8 mouse cellular contexts compared by ENCODE assay signal in the genomic region with DNA sequence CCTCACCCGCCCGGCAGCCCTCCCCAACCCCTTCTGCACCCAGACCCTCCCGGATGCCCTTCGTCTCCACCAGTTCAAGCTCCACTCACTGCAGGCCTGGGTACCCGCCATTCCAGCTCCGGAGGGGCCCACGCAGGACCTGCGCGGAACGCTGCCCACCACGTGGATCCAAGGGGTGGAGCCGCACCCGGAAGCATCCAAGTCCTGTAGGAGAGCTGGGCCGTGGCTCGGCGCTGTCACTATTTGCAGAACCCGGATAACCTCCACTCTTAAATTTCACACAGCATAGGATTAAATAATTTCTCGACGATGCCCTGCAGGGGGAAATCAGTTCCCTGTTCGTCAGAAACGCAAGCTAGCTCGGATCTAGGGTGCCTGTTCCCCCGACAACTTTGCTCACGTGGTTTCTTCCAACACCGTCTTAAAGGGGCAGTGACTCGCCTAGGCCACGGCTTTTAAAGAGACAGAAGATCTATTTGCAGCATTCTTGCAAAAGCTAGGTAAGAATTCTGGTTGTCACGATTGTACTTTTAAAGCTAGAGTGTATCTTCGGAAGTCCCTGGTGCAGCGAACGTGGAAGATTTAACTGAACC. TPM values are rescaled to one million over a fixed set of nuclear protein-coding genes. Genes with fewer than 3 reads are reported as not detected.
DNase-seq lines count a peak whose midpoint lies in the region; ATAC-seq and TF ChIP-seq lines count a peak whose summit lies in the region.

A gene (minus strand): TSS at position 185 of the 593 bp plus-strand sequence.
A gene (plus strand): TSS at position 451 of the 593 bp plus-strand sequence.

- H3K27ac ChIP-seq in ES-E14 (ENCODE audit: insufficient read depth, low read depth, low read length, poor library complexity, severe bottlenecking), result peak within 1 kb of the TSS; percentile 41
- peak within 1 kb of the TSS; percentile 30; the same call in 1 of the 2 replicates for H3K27ac ChIP-seq in forebrain, embryonic 14.5 days (ENCODE audit: low read depth, low read length)
- peak within 1 kb of the TSS; percentile 70 for H3K27ac ChIP-seq in liver, embryonic 16.5 days (ENCODE audit: low read length)
- H3K27ac ChIP-seq in neural tube, embryonic 13.5 days (replicated peaks), result 0 out of 2 replicates have a peak within 1 kb of the TSS, but pooled peaks have one; percentile 11
- peak within 1 kb of the TSS; percentile 86 for H3K27ac ChIP-seq in testis, adult 2 months (ENCODE audit: control insufficient read depth, insufficient read depth, low read depth, low read length)

- in situ Hi-C loops in ES-E14 (cut with MboI; ENCODE audit: low sequenced_read_pairs in 2 of 2, unreplicated experiment in 2 of 2), result no loop called here

- H3K36me3 ChIP-seq in ES-E14 (ENCODE audit: control insufficient read depth, insufficient read depth, low read length, poor library complexity, severe bottlenecking), result peaks cover 24% of the 10 kb centered on the region
- peaks cover 22% of the 10 kb centered on the region for H3K36me3 ChIP-seq in forebrain, embryonic 14.5 days (ENCODE audit: control insufficient read depth, insufficient read depth, low read length)
- H3K36me3 ChIP-seq in liver, embryonic 16.5 days (ENCODE audit: control insufficient read depth, insufficient read depth), result peaks cover 2% of the 10 kb centered on the region; the same call in 1 of the 2 replicates
- peaks cover 32% of the 10 kb centered on the region for H3K36me3 ChIP-seq in neural tube, embryonic 13.5 days
- H3K36me3 ChIP-seq in testis, adult 2 months (ENCODE audit: control insufficient read depth, insufficient read depth, low read length), result no peaks in the 10 kb centered on the region; the same call in 1 of the 2 replicates

- ATAC-seq in cerebellum, adult (ENCODE audit: insufficient number of reproducible peaks, low FRiP score, low TSS enrichment), result peak; percentile 40; the same call in 1 of the 2 replicates
- peak; percentile 81 for ATAC-seq in forebrain, embryonic 14.5 days
- ATAC-seq in liver, embryonic 16.5 days (ENCODE audit: low read depth), result peak; percentile 63
- peak; percentile 77 for ATAC-seq in neural tube, embryonic 13.5 days (ENCODE audit: low read depth)

- peak within 1 kb of the TSS; percentile 80 to 95 for H3K4me3 ChIP-seq in ES-E14 (ENCODE audit: insufficient read depth in 1 of 2, low read depth in 1 of 2, low read length in 2 of 2, poor library complexity in 1 of 2, severe bottlenecking in 1 of 2)
- H3K4me3 ChIP-seq in forebrain, embryonic 14.5 days (ENCODE audit: low read depth, low read length), result peak within 1 kb of the TSS; percentile 55
- peak within 1 kb of the TSS; percentile 77 for H3K4me3 ChIP-seq in liver, embryonic 16.5 days (ENCODE audit: low read depth, low read length)
- peak within 1 kb of the TSS; percentile 72 for H3K4me3 ChIP-seq in neural tube, embryonic 13.5 days
- peak within 1 kb of the TSS; percentile 89 for H3K4me3 ChIP-seq in testis, adult 2 months (ENCODE audit: control insufficient read depth, low read depth, low read length)

- 0% methylated on average over 31 of the region's 31 CpGs for WGBS in forebrain, embryonic 14.5 days
- WGBS in large intestine, adult 2 months, result under 1% methylated on average over 31 of the region's 31 CpGs
- WGBS in liver, embryonic 16.5 days (ENCODE audit: insufficient replicate concordance), result under 1% methylated on average over 31 of the region's 31 CpGs
- WGBS in neural tube, embryonic 13.5 days, result under 1% methylated on average over 31 of the region's 31 CpGs

- no peaks in the 10 kb centered on the region for H3K27me3 ChIP-seq in forebrain, embryonic 14.5 days (replicated peaks; ENCODE audit: control insufficient read depth, insufficient read depth, low read length)
- no peaks in the 10 kb centered on the region for H3K27me3 ChIP-seq in liver, embryonic 16.5 days (ENCODE audit: control insufficient read depth, insufficient read depth, low read depth, low read length)
- H3K27me3 ChIP-seq in neural tube, embryonic 13.5 days, result peaks cover 11% of the 10 kb centered on the region; the same call in 1 of the 2 replicates
- no peaks in the 10 kb centered on the region for H3K27me3 ChIP-seq in testis, adult 2 months (ENCODE audit: control insufficient read depth, insufficient read depth, low read length)

- TF ChIP-seq POLR2A in testis, adult 2 months (IDR thresholded peaks at IDR 0.05; ENCODE audit: control insufficient read depth, low read depth, low read length), result peak; percentile 69; the same call in 1 of the 2 replicates

- peaks cover 2 to 21% of the 10 kb centered on the region in 2 experiments; a peak in 3 of 4 replicates for H3K4me1 ChIP-seq in ES-E14 (ENCODE audit: control insufficient read depth in 2 of 2, insufficient read depth in 2 of 2, low read length in 2 of 2, poor library complexity in 1 of 2)
- H3K4me1 ChIP-seq in forebrain, embryonic 14.5 days (ENCODE audit: control insufficient read depth, insufficient read depth, low read length), result peaks cover 9% of the 10 kb centered on the region; the same call in 1 of the 2 replicates
- peaks cover 42% of the 10 kb centered on the region for H3K4me1 ChIP-seq in liver, embryonic 16.5 days (ENCODE audit: control insufficient read depth, low read depth, low read length)
- H3K4me1 ChIP-seq in neural tube, embryonic 13.5 days (replicated peaks), result peaks cover 41% of the 10 kb centered on the region
- peaks cover 44% of the 10 kb centered on the region for H3K4me1 ChIP-seq in testis, adult 2 months (ENCODE audit: control insufficient read depth, insufficient read depth, low read length)

- H3K9me3 ChIP-seq in ES-E14 (ENCODE audit: control insufficient read depth, insufficient read depth, low read depth, low read length), result no peaks in the 10 kb centered on the region
- H3K9me3 ChIP-seq in forebrain, embryonic 14.5 days (replicated peaks; ENCODE audit: control insufficient read depth, low read length), result no peaks in the 10 kb centered on the region
- no peaks in the 10 kb centered on the region for H3K9me3 ChIP-seq in liver, embryonic 16.5 days (replicated peaks; ENCODE audit: control insufficient read depth, low read length)
- no peaks in the 10 kb centered on the region for H3K9me3 ChIP-seq in neural tube, embryonic 13.5 days

- DNase-seq in ES-E14 (ENCODE audit: low read depth, low spot score), result no peak
- peak; percentile 94 for DNase-seq in forebrain, embryonic 14.5 days (ENCODE audit: low spot score)
- peak; percentile 86 to 90 for DNase-seq in heart, postnatal 14 days
- peak; percentile 77 for DNase-seq in large intestine, adult 2 months (ENCODE audit: low read depth, low spot score)

- peak within 1 kb of the TSS; percentile 85 for H3K9ac ChIP-seq in ES-E14 (ENCODE audit: insufficient read depth, low read depth, low read length, poor library complexity, severe bottlenecking)
- H3K9ac ChIP-seq in forebrain, embryonic 14.5 days (ENCODE audit: low read length), result peak within 1 kb of the TSS; percentile 67
- H3K9ac ChIP-seq in liver, embryonic 16.5 days (ENCODE audit: low read depth, low read length), result peak within 1 kb of the TSS; percentile 72
- H3K9ac ChIP-seq in neural tube, embryonic 13.5 days, result peak within 1 kb of the TSS; percentile 83

- H3K4me2 ChIP-seq in forebrain, embryonic 14.5 days (ENCODE audit: low read length), result peak within 1 kb of the TSS; percentile 99
- peak within 1 kb of the TSS; percentile 100 for H3K4me2 ChIP-seq in liver, embryonic 16.5 days (ENCODE audit: low read depth, low read length)
- H3K4me2 ChIP-seq in neural tube, embryonic 13.5 days, result peak within 1 kb of the TSS; percentile 95

- intact Hi-C loops in heart, postnatal 14 days (cut with DNase I), result no loop called here

- no peak for TF ChIP-seq CTCF in testis, adult 2 months (IDR thresholded peaks at IDR 0.05; ENCODE audit: control insufficient read depth, insufficient read depth, insufficient replicate concordance, low read depth, low read length)

TF ChIP-seq in ES-E14, 5 proteins besides CTCF, POLR2A, EP300 and RAD21:
- TF ChIP-seq CHD2 (IDR thresholded peaks at IDR 0.05; ENCODE audit: low read depth, low read length) (no peak), ZNF384 (IDR thresholded peaks at IDR 0.05; ENCODE audit: low read depth, low read length) (no peak), HCFC1 (IDR thresholded peaks at IDR 0.05; ENCODE audit: borderline replicate concordance, insufficient read depth, low read length) (0 out of 2 replicates have a peak, but pooled peaks have one; percentile 13), MAFK (IDR thresholded peaks at IDR 0.05; ENCODE audit: insufficient read depth, low read depth, low read length) (no peak), ZC3H11A (IDR thresholded peaks at IDR 0.05; ENCODE audit: borderline replicate concordance, low read depth, low read length) (no peak)

RNA-seq across cellular contexts. Expression of the first gene that starts in this region (rescaled TPM):
- total RNA-seq in ES-E14 (2012; rRNA removed), result 18.3 and 26.7 TPM in 2 replicates
- polyA plus RNA-seq in forebrain, embryonic 14.5 days (2014; fragmentation: Nextera tagmentation; extraction: Ambion mirVana), result 18.4 and 20.0 TPM in 2 replicates
- 1 to 10 TPM; 6.5 to 9.4 TPM for total RNA-seq in heart, postnatal 14 days (2021)
- polyA plus RNA-seq in large intestine, adult 2 months (2012; rRNA removed), result 3.2 and 4.1 TPM in 2 replicates
- 6.8 TPM in 2 replicates for polyA plus RNA-seq in liver, embryonic 16.5 days (2015; fragmentation: Nextera tagmentation; extraction: Ambion mirVana)
- polyA plus RNA-seq in neural tube, embryonic 13.5 days (2015; fragmentation: Nextera tagmentation; extraction: Ambion mirVana), result 19.8 and 21.1 TPM in 2 replicates
- polyA plus RNA-seq in testis, adult 2 months (2012; rRNA removed), result 2.8 and 3.2 TPM in 2 replicates

RNA-seq across cellular contexts. Expression of the second gene that starts in this region (rescaled TPM):
- 5.3 and 7.4 TPM in 2 replicates for total RNA-seq in ES-E14 (2012; rRNA removed)
- polyA plus RNA-seq in forebrain, embryonic 14.5 days (2014; fragmentation: Nextera tagmentation; extraction: Ambion mirVana), result 1.1 and 1.3 TPM in 2 replicates
- total RNA-seq in heart, postnatal 14 days (2021), result 10 to 100 TPM; 25.0 to 28.4 TPM
- 4.8 and 5.7 TPM in 2 replicates for polyA plus RNA-seq in large intestine, adult 2 months (2012; rRNA removed)
- 0.57 and 0.85 TPM in 2 replicates for polyA plus RNA-seq in liver, embryonic 16.5 days (2015; fragmentation: Nextera tagmentation; extraction: Ambion mirVana)
- polyA plus RNA-seq in neural tube, embryonic 13.5 days (2015; fragmentation: Nextera tagmentation; extraction: Ambion mirVana), result 1.2 and 3.4 TPM in 2 replicates
- 49.5 and 71.4 TPM in 2 replicates for polyA plus RNA-seq in testis, adult 2 months (2012; rRNA removed)

Comparison
In these comparisons a context has a peak if more than half of its experiments do, and no peak if none do; other contexts are left out.
1. H3K27ac ChIP-seq: peak in every context shown above with its lines; median percentile 86 in testis, adult 2 months; 70 in liver, embryonic 16.5 days; 41 in ES-E14; 30 in forebrain, embryonic 14.5 days; 11 in neural tube, embryonic 13.5 days.